Mouse (Mus musculus): ENCODE measurements around the gene Slfn14.
"Not testable (repeated sequence)": the region's sequence is repeated elsewhere in the genome, so short reads cannot be mapped to it uniquely, and the experiment has no call there.

The Slfn14 gene

GRCm38 (mm10) chr11:83286566-83286965, at the start of gene Slfn14:
Slfn14 (minus strand) TSS chr11:83286726.
- no peak for DNase-seq (ENCODE audit: low spot score)

- no peak for DNase-seq (ENCODE audit: low spot score)
Measured at GRCm38 (mm10) chr11:83335826-83336225, 49.3 kb upstream of the Slfn14 start.

GRCm38 (mm10) chr11:83327427-83327826, 40.9 kb upstream of the Slfn14 start:
- peak; percentile 35 for DNase-seq (ENCODE audit: low spot score)

GRCm38 (mm10) chr11:83326692-83327091, 40.2 kb upstream of the Slfn14 start:
- not testable (repeated sequence) for DNase-seq (ENCODE audit: low spot score)

- DNase-seq (ENCODE audit: low spot score) = peak; percentile 6
Measured at GRCm38 (mm10) chr11:83319048-83319447, 32.5 kb upstream of the Slfn14 start.

DNA sequence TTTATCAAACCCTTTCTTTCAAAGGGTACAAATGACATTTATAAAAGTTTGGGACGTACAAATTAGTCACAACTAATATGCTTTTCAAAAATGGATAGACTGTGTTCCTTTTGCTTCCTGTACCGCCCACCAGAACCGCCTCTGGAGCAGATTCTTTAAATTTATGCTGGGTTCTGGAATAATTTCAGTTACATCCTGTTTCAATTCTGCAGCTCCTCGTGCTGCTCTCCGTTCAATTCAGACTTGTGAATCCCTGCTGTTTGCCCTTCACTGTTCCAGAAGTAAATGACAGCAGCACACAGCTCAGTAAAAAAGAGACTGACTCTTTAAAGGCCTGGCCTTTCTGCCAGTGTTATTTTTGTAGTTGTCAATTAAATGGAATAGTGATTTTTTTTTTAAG, 25.9 kb upstream of the Slfn14 start:
- DNase-seq (ENCODE audit: low spot score) = no peak

DNA sequence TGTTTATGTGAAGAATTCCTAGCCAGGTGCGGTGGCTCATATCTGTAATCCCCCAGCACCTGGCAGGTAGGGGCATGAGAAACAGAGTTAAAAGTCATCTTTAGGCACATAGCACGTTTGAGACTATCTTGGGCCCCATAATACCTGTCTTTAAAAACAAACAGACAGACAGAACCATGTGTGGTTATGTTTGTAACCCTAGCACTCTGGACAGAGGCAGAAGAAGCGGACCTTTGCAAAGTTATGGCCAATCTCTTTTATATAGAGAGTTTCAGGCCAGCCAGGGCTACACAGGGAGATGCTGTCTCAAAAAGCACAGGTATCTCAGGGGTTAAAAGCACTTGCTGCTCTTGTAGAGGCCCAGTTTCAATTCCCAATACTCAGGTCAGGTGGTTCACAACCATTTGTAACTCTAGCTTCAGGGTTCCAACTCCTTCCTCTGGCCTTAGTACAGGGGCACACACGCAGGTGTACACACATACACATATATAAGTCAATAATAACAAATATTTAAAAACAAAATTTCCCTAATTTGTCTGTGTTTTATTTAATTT, 20.3 kb upstream of the Slfn14 start:
- DNase-seq (ENCODE audit: low spot score) = no peak

DNA sequence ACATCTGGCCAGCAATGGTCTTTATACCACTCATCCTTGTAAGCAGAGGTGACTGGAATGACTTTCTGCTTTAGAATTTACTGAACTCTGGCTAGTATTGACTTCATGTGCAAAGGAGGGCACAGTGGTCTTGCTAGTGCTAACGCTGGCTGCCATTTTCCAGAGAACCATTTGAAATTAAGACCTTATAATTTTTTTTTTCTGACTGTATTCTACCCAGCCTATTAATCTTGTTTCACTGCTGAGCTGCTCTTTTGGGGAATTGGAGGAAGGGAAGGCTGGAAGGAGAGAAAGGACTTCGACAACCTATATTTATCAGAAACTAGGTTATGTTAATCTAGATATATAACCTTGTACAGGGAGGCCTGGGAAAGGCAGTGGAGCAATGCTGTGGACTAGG, 18.0 kb upstream of the Slfn14 start:
- no peak for DNase-seq (ENCODE audit: low spot score)

DNA sequence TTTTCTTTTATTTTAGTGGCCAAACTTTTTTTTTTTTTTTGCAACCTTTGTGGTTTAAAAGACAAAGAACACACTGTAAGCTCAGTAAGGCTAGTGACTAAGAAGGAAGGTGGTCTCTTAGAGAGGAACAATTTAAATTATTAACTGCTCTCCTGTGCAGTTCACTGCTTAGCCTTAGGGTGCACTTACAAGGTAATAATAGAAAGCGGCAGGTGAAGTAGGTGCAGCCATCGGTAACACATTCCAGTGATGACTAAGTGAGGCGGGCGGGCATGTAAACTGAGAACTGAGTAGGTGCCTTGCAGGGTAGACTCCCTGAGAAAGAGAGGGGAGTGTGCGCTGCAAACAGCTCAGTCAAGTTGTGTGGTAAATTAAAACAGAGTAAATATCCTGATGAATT, 17.2 kb upstream of the Slfn14 start:
- peak; percentile 39 for DNase-seq (ENCODE audit: low spot score)

GRCm38 (mm10) chr11:83302526-83303251, 16.2 kb upstream of the Slfn14 start, which contains the start of gene Pex12:
Pex12 (minus strand) TSS chr11:83302586.
- DNase-seq (ENCODE audit: low spot score) = peak; percentile 95

DNA sequence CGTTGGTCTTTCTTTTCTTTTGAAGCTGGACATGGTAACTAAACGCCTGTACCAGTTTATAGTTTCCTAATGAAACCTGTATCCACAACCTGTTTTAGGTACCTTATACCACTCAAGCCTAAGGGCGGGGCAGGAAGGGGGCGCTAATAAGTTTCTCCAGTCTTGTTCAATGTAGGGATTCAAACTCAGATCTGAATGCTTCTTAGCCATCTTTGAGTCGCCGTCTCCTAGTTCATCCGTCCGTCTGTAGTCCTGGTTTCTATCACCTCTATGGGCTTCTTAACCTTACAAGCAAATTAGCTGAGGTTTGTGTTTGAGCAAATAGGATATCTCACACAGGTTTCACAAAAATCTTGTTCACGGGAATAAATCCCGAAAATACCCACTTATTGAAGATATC, 15.6 kb upstream of the Slfn14 start:
- DNase-seq (ENCODE audit: low spot score) = no peak

DNA sequence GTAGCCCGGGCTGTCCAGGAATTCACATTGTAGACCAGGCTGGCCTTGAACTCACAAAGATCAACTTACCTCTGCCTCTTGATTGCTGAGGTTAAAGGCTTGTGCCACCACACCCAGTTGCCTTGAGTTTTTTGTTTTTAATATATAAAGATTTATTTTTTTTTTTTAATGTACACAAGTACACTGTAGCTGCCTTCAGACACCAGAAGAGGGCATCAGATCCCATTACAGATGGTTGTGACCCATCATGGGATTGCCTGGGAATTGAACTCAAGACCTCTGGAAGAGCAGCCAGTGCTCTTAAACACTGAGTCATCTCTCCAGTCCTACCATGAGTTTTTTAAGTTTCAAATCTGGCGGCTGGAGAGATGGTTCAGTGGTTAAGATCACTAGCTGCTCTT, 14.9 kb upstream of the Slfn14 start:
- no peak for DNase-seq (ENCODE audit: low spot score)

GRCm38 (mm10) chr11:83299724-83300123, 13.2 kb upstream of the Slfn14 start:
- no peak for DNase-seq (ENCODE audit: low spot score)

- DNase-seq (ENCODE audit: low spot score) = peak; percentile 97
Measured at GRCm38 (mm10) chr11:83298225-83299195, 12.0 kb upstream of the Slfn14 start, which contains the start of gene Ap2b1. Ap2b1 (plus strand) TSS chr11:83299024.

DNA sequence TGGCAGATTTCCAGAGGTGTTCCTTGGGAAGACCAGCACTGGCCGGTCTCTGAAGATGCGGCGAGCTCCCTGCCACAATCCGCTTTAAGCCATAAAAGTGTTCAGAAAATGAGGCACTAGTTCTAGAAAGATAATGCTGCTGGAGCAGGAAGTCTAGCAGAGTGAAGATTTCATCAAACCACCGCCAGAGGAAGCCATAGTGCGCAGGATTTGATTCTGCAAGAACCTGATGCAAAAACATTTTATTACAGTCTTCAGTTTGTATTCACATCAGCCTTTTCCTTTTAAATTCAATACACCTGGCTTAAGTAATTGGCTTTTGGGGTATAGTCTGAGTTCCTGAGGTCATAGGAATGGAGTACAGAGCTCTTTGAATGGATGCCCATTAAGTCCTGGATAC, 11.3 kb upstream of the Slfn14 start:
- DNase-seq (ENCODE audit: low spot score) = no peak

DNA sequence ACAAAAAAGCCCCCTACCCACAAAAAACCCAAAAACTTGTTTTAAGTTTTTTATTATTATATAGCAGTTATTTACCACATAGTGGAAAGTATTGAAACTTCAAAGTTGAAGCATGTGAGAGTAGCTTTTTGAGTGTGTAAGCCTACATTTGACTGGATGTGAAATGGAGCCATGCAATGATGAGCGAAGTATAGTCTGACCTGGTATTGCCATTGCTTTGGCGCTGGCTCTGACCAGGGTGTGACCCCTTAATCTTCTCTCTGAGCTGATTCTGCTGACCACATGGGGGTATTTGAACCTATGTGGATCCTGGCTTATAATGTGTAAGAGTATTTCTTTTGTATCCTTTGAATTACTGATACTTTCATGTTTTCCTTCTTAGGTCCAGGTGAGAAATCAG, 7.6 kb upstream of the Slfn14 start:
- no peak for DNase-seq (ENCODE audit: low spot score)

DNA sequence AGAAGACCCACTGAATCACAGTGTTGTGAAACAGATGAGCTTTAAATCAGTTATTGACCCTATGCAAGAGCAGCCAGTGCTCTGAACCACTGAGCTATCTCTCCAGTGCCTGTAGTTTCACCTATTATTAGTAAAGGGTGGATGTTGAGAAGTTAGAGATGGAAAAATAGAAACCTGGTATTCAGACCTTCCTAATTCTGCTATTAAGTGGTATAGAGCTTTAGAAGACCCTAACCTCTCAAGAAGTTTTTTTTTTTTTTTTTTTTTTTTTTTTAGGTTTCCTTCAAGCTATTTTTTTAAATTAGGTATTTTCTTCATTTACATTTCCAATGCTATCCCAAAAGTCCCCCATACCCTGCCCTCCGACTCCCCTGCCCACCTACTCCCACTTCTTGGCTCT, 6.7 kb upstream of the Slfn14 start:
- DNase-seq (ENCODE audit: low spot score) = no peak

DNA sequence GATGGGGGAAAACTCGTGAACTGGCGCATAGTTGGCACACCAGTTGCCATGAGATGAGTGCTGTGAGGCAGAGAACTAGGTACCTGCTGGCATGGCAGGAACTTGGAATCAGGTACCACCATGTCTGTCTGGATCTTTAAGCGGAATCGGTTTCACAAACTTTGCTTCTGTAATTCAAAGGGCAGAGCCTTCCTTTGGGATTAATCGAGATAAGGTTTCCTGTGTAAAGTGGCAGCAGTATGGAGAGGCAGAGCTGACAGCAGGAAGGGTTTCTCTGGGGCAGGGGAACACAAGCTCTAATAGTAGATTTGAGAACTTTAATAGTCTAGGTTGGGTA, 5.7 kb upstream of the Slfn14 start:
- DNase-seq (ENCODE audit: low spot score) = no peak

- DNase-seq (ENCODE audit: low spot score) = peak; percentile 98
Measured at GRCm38 (mm10) chr11:83291375-83292250, 5.1 kb upstream of the Slfn14 start.

DNA sequence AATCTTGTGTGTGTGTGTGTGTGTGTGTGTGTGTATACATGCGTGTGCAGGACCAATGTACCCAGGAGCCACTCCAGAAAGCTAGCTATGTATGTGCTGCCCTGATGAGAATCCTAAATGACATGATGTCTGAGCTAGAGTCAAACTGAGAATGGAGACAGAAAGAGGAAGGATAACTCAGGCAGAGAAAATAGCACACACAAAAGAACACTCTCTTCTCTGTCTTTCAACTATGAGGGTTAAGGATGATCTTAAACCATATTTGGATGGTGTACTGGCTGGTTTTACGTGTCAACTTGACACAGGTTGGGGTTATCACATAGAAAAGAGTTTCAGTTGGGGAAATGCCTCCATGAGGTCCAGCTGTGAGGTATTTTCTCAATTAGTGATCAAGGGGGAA, 3.1 kb upstream of the Slfn14 start:
- DNase-seq (ENCODE audit: low spot score) = no peak

GRCm38 (mm10) chr11:83289036-83289435, 2.5 kb upstream of the Slfn14 start:
- DNase-seq (ENCODE audit: low spot score) = no peak

GRCm38 (mm10) chr11:83285627-83286026, 899 bp downstream of the Slfn14 start:
- no peak for DNase-seq (ENCODE audit: low spot score)

Measured in lung, postnatal 25 days (tissue).